Mouse (Mus musculus): ENCODE measurements around the gene Psen2. TPM values are rescaled to one million over a fixed set of nuclear protein-coding genes. Genes with fewer than 3 reads are reported as not detected.

Psen2 gene
- polyA plus RNA-seq, 1 experiment from 2014 or later = 26.4 TPM

DNA sequence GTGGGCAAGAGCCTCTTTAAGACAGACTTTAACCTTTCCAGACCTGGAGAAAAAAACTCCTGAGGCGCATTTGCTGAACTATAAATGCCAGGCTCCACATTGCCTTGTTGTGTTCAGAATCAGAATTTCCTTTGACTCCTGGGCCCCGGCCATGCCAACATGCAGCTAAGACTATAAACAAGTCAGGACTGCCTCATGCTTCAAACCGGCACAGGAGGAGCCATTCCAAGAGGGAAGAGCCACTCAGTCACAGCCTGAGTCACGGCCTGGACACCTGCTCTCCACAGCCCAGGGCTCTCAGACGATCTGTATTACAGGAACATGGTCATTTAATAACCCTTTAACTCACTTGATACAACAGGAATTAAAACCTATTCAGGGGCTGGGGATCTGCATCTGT is 62.5 kb downstream of the Psen2 start:
- WGBS = 47% methylated on average over 5 of the region's 5 CpGs
- no peaks in the 10 kb centered on the region for H3K9me3 ChIP-seq (ENCODE audit: low read length)
- H3K4me3 ChIP-seq (ENCODE audit: low read depth, low read length) = no peak overlapping the region
- DNase-seq (ENCODE audit: low spot score) (no peak), ATAC-seq (no peak)
- TF ChIP-seq CTCF (IDR thresholded peaks at IDR 0.05) = no peak
- TF ChIP-seq EP300 (IDR thresholded peaks at IDR 0.05) = no peak
- H3K27ac ChIP-seq (ENCODE audit: low read length) = no peak overlapping the region
- no peak overlapping the region for H3K9ac ChIP-seq (replicated peaks; ENCODE audit: low read depth)
- no peak overlapping the region for H3K4me2 ChIP-seq (replicated peaks; ENCODE audit: low read depth, low read length)
- H3K4me1 ChIP-seq (ENCODE audit: insufficient read depth, low read depth, low read length) = no peaks in the 10 kb centered on the region
- no peaks in the 10 kb centered on the region for H3K27me3 ChIP-seq (replicated peaks; ENCODE audit: insufficient read depth, low read length)
- H3K36me3 ChIP-seq (ENCODE audit: insufficient read depth, low read length) = no peaks in the 10 kb centered on the region

DNA sequence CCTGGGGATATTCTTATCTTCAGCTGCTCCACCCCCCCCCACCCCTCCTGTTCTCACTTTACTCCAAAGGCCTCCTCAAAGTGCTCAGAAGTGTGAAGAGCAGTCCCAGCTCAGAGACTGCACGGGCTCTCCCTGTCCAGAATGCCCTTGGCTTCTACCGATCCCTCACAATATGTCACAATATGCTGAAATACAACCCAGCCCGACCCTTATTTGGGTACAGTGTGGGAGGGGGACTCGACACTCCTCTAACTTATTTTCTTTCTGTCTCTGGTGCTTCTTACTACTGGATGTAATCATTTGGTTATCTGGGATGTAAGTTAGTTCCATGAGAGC is 63.6 kb downstream of the Psen2 start:
- TF ChIP-seq EP300 (IDR thresholded peaks at IDR 0.05) = no peak
- no peak for TF ChIP-seq CTCF (IDR thresholded peaks at IDR 0.05)
- H3K9ac ChIP-seq (replicated peaks; ENCODE audit: low read depth) = no peak overlapping the region
- ATAC-seq = no peak

DNA sequence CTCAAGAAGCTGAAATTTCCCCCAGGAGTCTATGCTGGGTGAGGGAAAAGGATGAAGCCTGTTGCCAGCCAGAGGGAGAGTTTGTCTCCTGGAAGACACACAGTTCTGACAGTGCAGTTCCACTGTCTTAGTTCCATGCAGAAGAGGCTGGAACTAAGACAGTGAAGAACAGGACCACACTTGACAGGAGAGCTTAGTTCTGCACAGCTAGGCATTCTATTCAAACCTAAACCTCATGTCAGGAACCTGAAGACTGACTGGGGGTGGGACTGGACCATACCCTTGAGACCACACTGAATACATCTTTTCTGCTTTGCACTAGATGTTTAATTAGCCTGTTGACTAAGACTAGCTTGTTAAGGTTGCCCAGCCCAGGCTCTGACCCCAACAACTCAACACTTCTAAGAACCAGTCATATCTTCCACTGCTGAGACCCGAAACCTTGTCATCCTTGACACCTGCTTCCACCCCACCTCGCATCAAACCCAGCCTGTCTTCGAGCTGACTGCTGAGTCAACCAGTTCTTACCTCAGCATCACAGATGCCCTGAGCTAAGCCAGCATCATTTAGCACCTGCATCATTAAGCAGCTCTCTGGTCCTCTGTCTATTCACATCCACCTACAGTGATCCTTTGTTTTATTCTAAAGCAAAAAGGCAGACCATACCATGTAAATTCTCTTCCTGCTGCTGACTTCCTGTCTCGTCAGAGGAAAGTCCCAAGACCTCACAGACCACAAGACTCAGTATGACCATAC is 64.1 kb downstream of the Psen2 start, which contains the start of gene Coq8a:
Coq8a (minus strand) TSS at position 644 of the 756 bp plus-strand sequence.
- no peaks in the 10 kb centered on the region for H3K27me3 ChIP-seq (replicated peaks; ENCODE audit: insufficient read depth, low read length)
- peaks cover 4% of the 10 kb centered on the region for H3K4me1 ChIP-seq (ENCODE audit: insufficient read depth, low read depth, low read length)
- H3K4me2 ChIP-seq (replicated peaks; ENCODE audit: low read depth, low read length) = no peak within 1 kb of the TSS
- ATAC-seq (no peak), DNase-seq (ENCODE audit: low spot score) (no peak)
- no peaks in the 10 kb centered on the region for H3K36me3 ChIP-seq (ENCODE audit: insufficient read depth, low read length)
- 56% methylated on average over 4 of the region's 4 CpGs for WGBS
- H3K27ac ChIP-seq (ENCODE audit: low read length) = no peak within 1 kb of the TSS
- H3K9ac ChIP-seq (replicated peaks; ENCODE audit: low read depth) = no peak within 1 kb of the TSS
- no peak within 1 kb of the TSS for H3K4me3 ChIP-seq (ENCODE audit: low read depth, low read length)
- no peaks in the 10 kb centered on the region for H3K9me3 ChIP-seq (ENCODE audit: low read length)
- TF ChIP-seq EP300 (IDR thresholded peaks at IDR 0.05) (no peak), CTCF (IDR thresholded peaks at IDR 0.05) (no peak)

More for the DNA sequence above, 63.6 kb downstream of the Psen2 start:
- H3K27ac ChIP-seq (ENCODE audit: low read length) = no peak overlapping the region
- WGBS = 43% methylated on average over 4 of the region's 4 CpGs
- no peaks in the 10 kb centered on the region for H3K9me3 ChIP-seq (ENCODE audit: low read length)
- DNase-seq (ENCODE audit: low spot score) = no peak
- no peaks in the 10 kb centered on the region for H3K36me3 ChIP-seq (ENCODE audit: insufficient read depth, low read length)
- H3K4me3 ChIP-seq (ENCODE audit: low read depth, low read length) = no peak overlapping the region
- peaks cover 3% of the 10 kb centered on the region for H3K4me1 ChIP-seq (ENCODE audit: insufficient read depth, low read depth, low read length)
- H3K27me3 ChIP-seq (replicated peaks; ENCODE audit: insufficient read depth, low read length) = no peaks in the 10 kb centered on the region
- H3K4me2 ChIP-seq (replicated peaks; ENCODE audit: low read depth, low read length) = no peak overlapping the region

DNA sequence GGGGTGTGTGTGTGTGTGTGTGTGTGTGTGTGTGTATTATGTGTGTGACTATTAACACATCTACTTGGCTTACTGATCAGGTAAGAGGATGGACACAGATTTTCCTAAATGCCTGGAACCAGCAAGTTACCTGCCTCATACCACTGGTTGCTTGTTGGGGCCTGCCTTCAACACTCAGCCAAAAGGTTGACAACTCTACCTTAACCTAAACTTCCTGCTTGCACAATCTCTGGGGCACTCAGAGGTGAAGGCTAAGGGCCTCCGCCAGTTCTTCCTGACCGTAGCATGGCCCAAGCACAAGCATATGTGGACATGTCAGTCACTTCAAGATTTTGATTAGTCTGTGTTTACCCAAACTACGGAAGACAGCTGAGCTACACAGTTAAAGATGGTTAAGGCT is 65.3 kb downstream of the Psen2 start:
- H3K9ac ChIP-seq (replicated peaks; ENCODE audit: low read depth) = no peak overlapping the region
- H3K4me2 ChIP-seq (replicated peaks; ENCODE audit: low read depth, low read length) = no peak overlapping the region
- H3K4me1 ChIP-seq (ENCODE audit: insufficient read depth, low read depth, low read length) = peaks cover 4% of the 10 kb centered on the region
- TF ChIP-seq EP300 (IDR thresholded peaks at IDR 0.05) (no peak), CTCF (IDR thresholded peaks at IDR 0.05) (no peak)
- no peak overlapping the region for H3K4me3 ChIP-seq (ENCODE audit: low read depth, low read length)
- no peaks in the 10 kb centered on the region for H3K9me3 ChIP-seq (ENCODE audit: low read length)
- H3K27ac ChIP-seq (ENCODE audit: low read length) = no peak overlapping the region
- WGBS = 35% methylated on average over 3 of the region's 3 CpGs
- ATAC-seq (no peak), DNase-seq (ENCODE audit: low spot score) (no peak)
- H3K36me3 ChIP-seq (ENCODE audit: insufficient read depth, low read length) = no peaks in the 10 kb centered on the region
- H3K27me3 ChIP-seq (replicated peaks; ENCODE audit: insufficient read depth, low read length) = no peaks in the 10 kb centered on the region

DNA sequence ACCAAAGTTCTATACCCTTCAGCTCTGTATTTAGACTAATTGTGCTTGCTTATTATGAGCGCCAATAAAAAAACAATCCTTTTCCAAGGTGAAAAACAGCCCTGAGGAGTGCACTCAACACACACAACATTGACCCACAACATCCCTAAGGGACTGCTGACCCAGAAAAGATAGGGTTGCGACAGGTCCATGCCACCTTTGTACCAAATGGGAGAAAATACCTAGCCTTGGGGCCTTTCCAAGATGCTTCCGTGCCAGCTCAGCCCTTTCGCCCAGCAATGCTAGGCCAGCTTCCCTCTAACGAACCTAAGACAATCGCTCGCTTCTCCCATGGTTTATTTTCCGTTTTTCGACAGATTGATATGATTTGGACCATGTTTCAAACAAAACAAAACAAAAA is 66.7 kb downstream of the Psen2 start:
- H3K4me2 ChIP-seq (replicated peaks; ENCODE audit: low read depth, low read length) = peak overlapping the region; percentile 79; the same call in 1 of the 2 replicates
- no peaks in the 10 kb centered on the region for H3K27me3 ChIP-seq (replicated peaks; ENCODE audit: insufficient read depth, low read length)
- H3K27ac ChIP-seq (ENCODE audit: low read length) = no peak overlapping the region
- 90% methylated on average over 9 of the region's 9 CpGs for WGBS
- H3K36me3 ChIP-seq (ENCODE audit: insufficient read depth, low read length) = no peaks in the 10 kb centered on the region
- TF ChIP-seq EP300 (IDR thresholded peaks at IDR 0.05) (no peak), CTCF (IDR thresholded peaks at IDR 0.05) (no peak)
- no peak overlapping the region for H3K9ac ChIP-seq (replicated peaks; ENCODE audit: low read depth)
- peaks cover 4% of the 10 kb centered on the region for H3K4me1 ChIP-seq (ENCODE audit: insufficient read depth, low read depth, low read length)
- ATAC-seq (no peak), DNase-seq (ENCODE audit: low spot score) (no peak)
- no peaks in the 10 kb centered on the region for H3K9me3 ChIP-seq (ENCODE audit: low read length)
- no peak overlapping the region for H3K4me3 ChIP-seq (ENCODE audit: low read depth, low read length)

DNA sequence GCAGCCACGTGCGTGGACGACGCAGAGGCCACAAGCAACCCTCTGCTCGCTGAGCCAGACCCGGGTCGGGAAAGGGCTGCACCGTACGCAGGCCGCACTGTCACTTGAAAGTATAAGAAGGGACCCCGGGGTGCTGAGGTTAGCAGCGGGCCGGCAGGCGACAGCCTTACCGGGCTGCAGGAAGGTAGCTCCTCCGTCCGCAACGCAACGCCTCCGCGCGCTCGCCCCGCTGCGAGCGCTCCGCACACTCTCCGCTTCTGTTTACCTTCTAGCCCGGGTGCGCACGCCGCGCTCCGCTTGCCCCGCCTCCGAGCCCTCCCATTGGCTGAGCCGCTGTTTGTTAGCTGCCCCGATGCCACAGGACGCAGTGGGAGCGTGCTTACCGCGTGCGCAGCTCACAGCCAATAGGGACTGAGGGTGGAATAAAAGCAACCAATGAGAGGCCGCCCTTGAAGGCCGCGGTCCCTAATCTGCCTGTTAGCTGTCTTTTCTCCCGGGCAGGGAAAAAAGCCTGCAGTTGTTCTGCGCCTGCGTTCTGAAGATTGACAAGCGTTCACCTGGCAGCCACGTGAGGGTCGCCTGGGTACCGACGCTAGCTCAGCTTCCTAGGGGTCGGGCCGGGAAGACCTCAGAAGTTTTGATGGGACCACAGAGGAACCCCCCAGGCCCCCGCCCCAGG is 67.4 kb downstream of the Psen2 start:
- peak; percentile 100 for ATAC-seq
- H3K27me3 ChIP-seq (replicated peaks; ENCODE audit: insufficient read depth, low read length) = no peaks in the 10 kb centered on the region
- DNase-seq (ENCODE audit: low spot score) = peak; percentile 99
- H3K4me3 ChIP-seq (ENCODE audit: low read depth, low read length) = peak overlapping the region; percentile 46
- H3K9ac ChIP-seq (replicated peaks; ENCODE audit: low read depth) = peak overlapping the region; percentile 37
- TF ChIP-seq CTCF (IDR thresholded peaks at IDR 0.05) (no peak), EP300 (IDR thresholded peaks at IDR 0.05) (no peak)
- peaks cover 4% of the 10 kb centered on the region for H3K4me1 ChIP-seq (ENCODE audit: insufficient read depth, low read depth, low read length)
- H3K36me3 ChIP-seq (ENCODE audit: insufficient read depth, low read length) = no peaks in the 10 kb centered on the region
- H3K4me2 ChIP-seq (replicated peaks; ENCODE audit: low read depth, low read length) = peak overlapping the region; percentile 79
- H3K27ac ChIP-seq (ENCODE audit: low read length) = peak overlapping the region; percentile 78
- WGBS = 1% methylated on average over 57 of the region's 57 CpGs
- H3K9me3 ChIP-seq (ENCODE audit: low read length) = no peaks in the 10 kb centered on the region

All from lung, postnatal 0 days (tissue).